Mouse (Mus musculus) kidney, embryonic 15.5 days (tissue): ENCODE results near the gene Ndufs1. TPM values are rescaled to one million over a fixed set of nuclear protein-coding genes. Genes with fewer than 3 reads are reported as not detected.

Source experiments
- ATAC-seq: fragments of 200-750 bp; cut with Nextera tagmentation; replicated peaks from 2 replicates; pipeline ENCODE4 v1.8.0; 2017; ENCODE audit warnings: moderate TSS enrichment; ENCODE audit not compliant: low FRiP score
- H3K27ac ChIP-seq: fragments of 300-500 bp; sonication (generic); 2 replicates; pipeline ENCODE4 v1.5.1; 2015; ENCODE audit warnings: mild to moderate bottlenecking, inconsistent platforms
- H3K27me3 ChIP-seq: fragments of 300-500 bp; sonication (generic); 2 replicates; pipeline ENCODE4 v1.6.1; 2015; ENCODE audit warnings: inconsistent platforms
- H3K36me3 ChIP-seq: fragments of 300-500 bp; sonication (generic); 2 replicates; pipeline ENCODE4 v1.6.1; 2015; ENCODE audit warnings: inconsistent platforms
- H3K4me1 ChIP-seq: fragments of 300-500 bp; sonication (generic); 2 replicates; pipeline ENCODE4 v1.6.1; 2015; ENCODE audit warnings: inconsistent platforms
- H3K4me2 ChIP-seq: fragments of 300-500 bp; sonication (generic); 2 replicates; pipeline ENCODE4 v1.6.1; 2015; ENCODE audit warnings: moderate library complexity, mild to moderate bottlenecking, inconsistent platforms
- H3K4me3 ChIP-seq: fragments of 300-500 bp; sonication (generic); replicated peaks from 2 replicates; pipeline ENCODE4 v1.5.1; 2015; ENCODE audit warnings: mild to moderate bottlenecking, inconsistent platforms
- H3K9ac ChIP-seq: fragments of 300-500 bp; sonication (generic); 2 replicates; pipeline ENCODE4 v1.6.1; 2015; ENCODE audit warnings: mild to moderate bottlenecking, inconsistent platforms
- H3K9me3 ChIP-seq: fragments of 300-500 bp; sonication (generic); replicated peaks from 2 replicates; pipeline ENCODE4 v1.6.1; 2016; ENCODE audit warnings: inconsistent platforms
- WGBS: fragments of 180-500 bp; shearing (Covaris S2); methylation state at CpG from one replicate; pipeline ENCODE4 v1.1.7; 2015; ENCODE audit warnings: mixed read lengths; 5-methylcytosine and 5-hydroxymethylcytosine counted together
- polyA plus RNA-seq: library from polyadenylated mRNA; unstranded; fragments of >200 nt; fragmentation: Nextera tagmentation; extraction: Ambion mirVana; gene quantifications from 2 replicates; pipeline ENCODE4 v1.2.1, GENCODE M21; 2015

Ndufs1 gene
- polyA plus RNA-seq, 1 experiment from 2014 or later: 156 TPM

DNA sequence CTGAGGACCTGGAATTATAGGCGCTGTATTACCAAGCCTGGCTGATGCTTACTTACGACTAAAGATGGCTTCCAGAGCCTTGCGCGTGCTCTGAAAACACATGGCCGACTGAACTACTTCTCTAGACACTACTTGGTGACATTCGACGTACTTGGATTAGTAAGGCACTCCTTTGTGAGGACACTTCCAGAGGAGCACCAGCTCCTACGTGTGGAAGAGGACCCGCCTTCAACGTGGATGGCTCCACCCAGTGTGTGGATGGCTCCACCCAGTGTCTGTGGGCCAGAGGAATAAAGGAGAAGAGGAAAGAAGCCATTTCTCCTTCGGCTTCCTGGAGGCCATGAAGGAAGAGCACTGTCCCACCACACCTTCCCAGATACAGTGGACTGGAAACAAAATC is 44.9 kb downstream of the Ndufs1 start:
- Histone ChIP-seq H3K36me3 (peaks cover 4% of the 10 kb centered on the region; the same call in 1 of the 2 replicates), H3K4me3 (no peak overlapping the region), H3K9ac (no peak overlapping the region), H3K9me3 (no peaks in the 10 kb centered on the region), H3K27ac (no peak overlapping the region), H3K27me3 (no peaks in the 10 kb centered on the region), H3K4me2 (no peak overlapping the region), H3K4me1 (peaks cover 14% of the 10 kb centered on the region)
- no peak for ATAC-seq
- 92% methylated on average over 11 of the region's 11 CpGs for WGBS

DNA sequence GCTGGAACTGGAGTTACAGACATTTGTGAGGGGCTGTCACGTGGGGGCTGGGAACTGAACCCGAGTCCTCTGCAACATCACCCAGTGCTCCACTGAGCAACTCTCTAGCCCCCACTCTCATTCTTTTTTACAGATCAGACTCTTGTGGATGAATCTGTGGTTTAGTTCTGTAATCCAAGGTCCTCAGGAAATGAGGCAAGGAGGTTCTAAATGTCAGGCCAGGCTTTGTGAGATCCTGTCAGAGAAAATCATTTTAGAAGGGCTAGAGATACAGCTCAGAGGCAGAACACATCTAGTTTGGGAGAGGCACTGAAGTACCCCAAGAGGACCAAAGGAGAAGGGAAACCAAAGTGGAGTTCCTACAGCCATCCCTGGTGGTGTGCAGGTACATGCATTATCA is 45.8 kb downstream of the Ndufs1 start:
- Histone ChIP-seq H3K27me3 (no peaks in the 10 kb centered on the region), H3K4me1 (peaks cover 14% of the 10 kb centered on the region), H3K9me3 (no peaks in the 10 kb centered on the region), H3K4me3 (no peak overlapping the region), H3K36me3 (peaks cover 4% of the 10 kb centered on the region; the same call in 1 of the 2 replicates), H3K4me2 (no peak overlapping the region), H3K27ac (no peak overlapping the region), H3K9ac (no peak overlapping the region)
- WGBS: 73% methylated on average over 2 of the region's 2 CpGs
- ATAC-seq: no peak

DNA sequence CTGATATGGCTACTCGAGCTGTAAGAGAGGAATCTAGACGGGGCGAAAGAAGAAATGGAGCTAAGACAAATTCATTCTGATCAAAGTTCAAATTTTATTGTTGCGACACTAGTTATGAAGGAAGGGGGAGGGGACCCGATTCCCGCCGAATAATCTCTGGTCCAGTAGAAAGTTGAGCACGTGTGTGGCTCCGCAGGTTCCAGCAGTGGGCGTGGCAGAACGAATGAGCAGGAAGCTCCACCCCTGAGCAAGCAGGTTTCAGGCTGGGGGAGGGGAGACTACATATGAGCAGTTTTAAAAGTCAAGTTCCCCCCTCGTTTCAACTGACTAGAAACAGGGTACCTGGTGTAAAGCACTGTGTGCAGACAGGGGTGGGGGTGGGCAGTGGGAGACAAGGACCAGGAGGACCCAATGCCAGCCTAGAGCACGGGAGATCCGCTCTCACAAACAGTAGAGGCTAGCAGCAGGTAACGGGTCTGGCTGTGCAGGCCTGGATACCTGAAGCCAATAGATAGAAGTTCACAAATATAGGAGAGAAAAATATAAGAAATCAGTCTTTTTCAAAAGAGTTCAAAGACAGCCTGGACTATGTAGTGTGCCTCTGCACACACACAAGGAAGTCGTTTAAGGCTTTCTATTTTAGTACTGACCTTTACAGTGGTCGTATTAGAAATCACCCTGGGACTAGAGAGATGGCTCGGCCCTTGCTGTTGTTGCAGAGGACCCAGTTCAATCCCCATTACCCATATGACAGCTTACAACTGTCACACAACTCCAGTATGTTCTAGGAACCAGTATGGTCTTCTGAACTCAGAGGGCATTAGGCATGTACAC is 46.6 kb downstream of the Ndufs1 start:
- Histone ChIP-seq H3K9ac (no peak overlapping the region), H3K27ac (peak overlapping the region; percentile 74), H3K4me3 (peak overlapping the region; percentile 36), H3K4me1 (peaks cover 14% of the 10 kb centered on the region), H3K9me3 (no peaks in the 10 kb centered on the region), H3K27me3 (no peaks in the 10 kb centered on the region), H3K4me2 (peak overlapping the region; percentile 60), H3K36me3 (peaks cover 13% of the 10 kb centered on the region)
- WGBS: 16% methylated on average over 18 of the region's 18 CpGs
- ATAC-seq: peak; percentile 78

DNA sequence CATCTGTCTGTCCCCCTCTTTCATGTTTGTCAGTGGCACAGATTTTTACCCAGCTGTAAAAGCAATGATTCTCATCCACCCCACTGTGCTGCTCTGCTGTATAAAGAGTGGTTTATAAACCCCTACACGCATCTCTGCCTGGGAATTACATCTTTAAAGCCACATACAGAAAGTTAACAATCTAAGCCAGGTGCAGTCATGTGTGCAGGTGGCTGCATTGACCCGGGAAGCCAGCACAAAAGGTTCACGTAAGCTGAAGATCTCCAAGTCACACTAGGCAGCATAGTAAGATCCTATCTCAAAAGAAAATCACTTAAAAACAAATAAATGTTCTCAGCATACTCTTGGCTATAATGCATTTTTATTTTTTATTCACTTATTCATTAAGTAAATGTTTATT is 47.4 kb downstream of the Ndufs1 start:
- H3K36me3 ChIP-seq: peaks cover 15% of the 10 kb centered on the region
- H3K9ac ChIP-seq: no peak overlapping the region
- H3K27ac ChIP-seq: peak overlapping the region; percentile 74
- H3K4me1 ChIP-seq: peaks cover 17% of the 10 kb centered on the region
- no peaks in the 10 kb centered on the region for H3K9me3 ChIP-seq
- peak; percentile 61 for ATAC-seq
- WGBS: 22% methylated on average over 3 of the region's 3 CpGs
- H3K27me3 ChIP-seq: no peaks in the 10 kb centered on the region
- peak overlapping the region; percentile 60 for H3K4me2 ChIP-seq
- H3K4me3 ChIP-seq: no peak overlapping the region

DNA sequence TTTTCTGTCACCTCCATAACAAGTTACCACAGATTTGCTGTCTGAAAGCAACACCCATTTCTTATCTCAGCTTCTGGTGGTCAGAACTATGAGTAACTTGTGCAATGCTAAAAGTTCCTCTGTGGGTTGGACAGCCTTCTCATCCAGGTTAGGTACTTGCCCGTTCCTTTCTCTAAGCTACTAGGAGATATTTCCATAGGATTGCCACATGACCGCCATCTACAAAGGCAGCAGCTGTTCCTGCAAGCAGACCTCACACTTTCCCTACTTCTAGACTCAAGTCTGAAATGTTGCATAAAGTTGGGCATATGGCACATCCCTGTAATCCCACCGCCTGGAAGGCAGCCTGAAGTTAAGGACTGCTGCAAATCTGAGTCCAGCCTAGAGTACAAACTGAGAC is 50.4 kb downstream of the Ndufs1 start:
- H3K4me2 ChIP-seq: no peak overlapping the region
- ATAC-seq: no peak
- 97% methylated on average over 3 of the region's 3 CpGs for WGBS
- peaks cover 39% of the 10 kb centered on the region for H3K36me3 ChIP-seq
- peaks cover 28% of the 10 kb centered on the region for H3K4me1 ChIP-seq
- H3K9me3 ChIP-seq: no peaks in the 10 kb centered on the region
- no peak overlapping the region for H3K27ac ChIP-seq
- H3K9ac ChIP-seq: no peak overlapping the region
- no peak overlapping the region for H3K4me3 ChIP-seq
- no peaks in the 10 kb centered on the region for H3K27me3 ChIP-seq

DNA sequence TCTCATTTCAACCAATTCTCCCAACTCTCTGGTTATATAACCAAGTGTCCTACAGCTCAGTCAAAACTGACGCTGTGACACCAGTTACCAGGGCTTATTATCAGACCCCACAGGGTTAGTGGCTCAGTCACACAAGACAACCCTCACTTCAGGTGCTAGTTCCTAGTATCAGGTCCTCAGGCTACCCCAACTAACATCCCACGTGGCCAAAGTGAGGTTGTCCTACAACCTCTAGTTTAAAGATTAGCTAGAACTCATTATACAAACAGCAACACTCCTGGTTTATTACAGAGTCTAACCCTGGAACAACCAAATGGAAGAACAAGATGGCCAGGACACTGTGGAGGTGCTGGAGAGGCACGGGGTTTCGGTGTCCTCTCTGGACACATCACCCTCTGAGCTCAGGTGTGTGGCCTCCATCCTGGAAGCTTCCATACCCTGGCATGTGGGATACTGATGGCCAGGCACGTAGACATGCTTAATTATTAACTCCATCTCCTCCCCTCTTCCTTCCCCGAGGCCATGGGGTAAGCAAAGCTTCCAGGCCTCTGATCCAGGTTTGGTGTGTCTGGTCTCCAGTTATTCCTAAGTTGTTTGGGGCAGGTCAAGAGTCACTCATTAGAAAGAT is 52.7 kb downstream of the Ndufs1 start:
- H3K27ac ChIP-seq: peak overlapping the region; percentile 74
- H3K9me3 ChIP-seq: no peaks in the 10 kb centered on the region
- peak; percentile 79 for ATAC-seq
- no peaks in the 10 kb centered on the region for H3K27me3 ChIP-seq
- H3K4me2 ChIP-seq: no peak overlapping the region
- no peak overlapping the region for H3K9ac ChIP-seq
- H3K36me3 ChIP-seq: peaks cover 60% of the 10 kb centered on the region
- no peak overlapping the region for H3K4me3 ChIP-seq
- peaks cover 16% of the 10 kb centered on the region for H3K4me1 ChIP-seq
- 61% methylated on average over 6 of the region's 6 CpGs for WGBS

DNA sequence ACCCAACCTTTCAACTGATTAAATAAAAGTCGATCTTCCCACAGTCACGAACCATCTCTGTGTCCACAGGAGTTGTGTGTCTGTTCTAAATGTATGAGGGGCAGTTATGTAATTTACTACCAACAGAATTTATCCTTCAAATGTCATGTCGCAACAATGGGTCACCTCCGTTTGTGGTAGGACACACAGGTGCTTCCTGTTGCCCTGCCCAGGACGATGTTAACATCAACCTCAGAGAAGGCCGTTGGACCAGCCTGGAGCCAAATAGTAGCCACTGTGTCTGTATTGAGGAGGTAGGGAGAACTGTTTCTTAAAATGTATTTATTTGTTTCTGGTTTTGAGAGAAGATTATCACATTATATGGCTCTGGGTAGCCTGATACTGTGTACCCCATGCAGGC is 54.6 kb downstream of the Ndufs1 start:
- 77% methylated on average over 6 of the region's 6 CpGs for WGBS
- Histone ChIP-seq H3K4me3 (no peak overlapping the region), H3K4me1 (peaks cover 16% of the 10 kb centered on the region), H3K27me3 (no peaks in the 10 kb centered on the region), H3K36me3 (peaks cover 67% of the 10 kb centered on the region), H3K27ac (no peak overlapping the region), H3K4me2 (no peak overlapping the region), H3K9ac (no peak overlapping the region), H3K9me3 (no peaks in the 10 kb centered on the region)
- ATAC-seq: no peak

DNA sequence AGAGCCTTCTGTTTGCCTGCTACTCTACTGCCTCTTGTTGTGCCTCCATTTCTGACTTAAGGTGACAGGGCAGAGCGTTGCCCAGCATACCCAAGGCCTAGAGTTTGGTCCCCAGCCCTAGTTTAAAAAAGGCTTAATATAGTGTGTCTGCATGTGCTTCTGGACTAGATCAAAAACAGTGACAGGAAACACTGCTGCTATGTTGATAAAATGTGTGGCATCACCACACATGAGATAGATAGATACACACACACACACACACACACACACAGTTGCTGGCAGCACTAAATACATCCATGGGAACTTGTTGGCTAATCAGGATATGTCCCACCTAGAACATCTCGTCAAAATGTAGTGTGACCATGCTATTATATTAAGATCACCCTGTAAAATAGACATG is 56.3 kb downstream of the Ndufs1 start:
- Histone ChIP-seq H3K9ac (no peak overlapping the region), H3K27me3 (no peaks in the 10 kb centered on the region), H3K4me2 (no peak overlapping the region), H3K4me3 (no peak overlapping the region), H3K9me3 (no peaks in the 10 kb centered on the region), H3K27ac (no peak overlapping the region), H3K36me3 (peaks cover 67% of the 10 kb centered on the region), H3K4me1 (peaks cover 22% of the 10 kb centered on the region)
- 94% methylated on average over 2 of the region's 2 CpGs for WGBS
- no peak for ATAC-seq

DNA sequence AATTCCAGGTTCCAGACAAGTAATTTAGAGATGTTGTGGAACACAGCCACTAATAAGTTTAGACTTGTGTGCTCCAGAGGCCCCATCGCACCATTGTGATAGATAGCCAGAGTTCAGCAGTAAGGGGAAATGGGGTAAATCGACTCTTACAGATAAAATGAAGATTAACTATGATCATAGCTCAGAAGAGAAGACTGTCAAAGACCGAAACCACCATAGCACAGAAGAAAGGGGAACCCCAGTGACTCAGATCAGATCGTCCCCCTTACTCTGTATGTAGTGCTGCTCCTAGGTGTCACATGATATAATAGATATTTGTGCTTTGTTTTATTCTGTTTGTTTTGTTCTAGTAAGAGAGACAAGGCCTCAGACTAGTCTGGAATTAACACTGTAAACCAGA is 57.0 kb downstream of the Ndufs1 start:
- no peak overlapping the region for H3K4me2 ChIP-seq

DNA sequence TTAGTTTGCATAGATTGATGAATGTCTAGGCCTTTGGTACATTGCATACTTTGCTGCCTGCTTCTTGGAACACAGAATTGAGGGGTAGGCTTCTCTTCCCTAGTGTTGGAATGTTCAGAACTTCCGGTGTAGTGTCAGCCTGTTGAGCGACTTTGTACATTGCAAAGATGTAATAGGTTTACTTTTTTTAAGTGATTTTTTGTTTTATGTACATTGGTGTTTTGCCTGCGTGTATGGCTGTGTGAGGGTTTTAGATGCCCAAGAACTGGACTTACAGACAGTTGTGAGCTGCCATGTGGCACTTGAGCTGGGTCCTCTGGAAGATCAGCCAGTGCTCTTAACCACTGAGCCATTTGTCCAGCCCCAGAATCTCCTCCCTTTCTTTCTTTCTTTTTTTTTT is 61.1 kb downstream of the Ndufs1 start:
- no peak for ATAC-seq
- Histone ChIP-seq H3K4me1 (peaks cover 17% of the 10 kb centered on the region), H3K9me3 (no peaks in the 10 kb centered on the region), H3K4me2 (peak overlapping the region; percentile 69), H3K27ac (peak overlapping the region; percentile 99), H3K27me3 (no peaks in the 10 kb centered on the region), H3K9ac (no peak overlapping the region), H3K36me3 (peaks cover 30% of the 10 kb centered on the region), H3K4me3 (peak overlapping the region; percentile 90)
- WGBS: 20% methylated on average over 3 of the region's 3 CpGs

More for the DNA sequence above, 57.0 kb downstream of the Ndufs1 start:
- H3K9me3 ChIP-seq: no peaks in the 10 kb centered on the region
- H3K27ac ChIP-seq: no peak overlapping the region
- H3K4me3 ChIP-seq: no peak overlapping the region
- ATAC-seq: no peak
- peaks cover 22% of the 10 kb centered on the region for H3K4me1 ChIP-seq
- WGBS: 86% methylated on average over 4 of the region's 4 CpGs
- H3K36me3 ChIP-seq: peaks cover 62% of the 10 kb centered on the region
- H3K9ac ChIP-seq: no peak overlapping the region
- no peaks in the 10 kb centered on the region for H3K27me3 ChIP-seq

DNA sequence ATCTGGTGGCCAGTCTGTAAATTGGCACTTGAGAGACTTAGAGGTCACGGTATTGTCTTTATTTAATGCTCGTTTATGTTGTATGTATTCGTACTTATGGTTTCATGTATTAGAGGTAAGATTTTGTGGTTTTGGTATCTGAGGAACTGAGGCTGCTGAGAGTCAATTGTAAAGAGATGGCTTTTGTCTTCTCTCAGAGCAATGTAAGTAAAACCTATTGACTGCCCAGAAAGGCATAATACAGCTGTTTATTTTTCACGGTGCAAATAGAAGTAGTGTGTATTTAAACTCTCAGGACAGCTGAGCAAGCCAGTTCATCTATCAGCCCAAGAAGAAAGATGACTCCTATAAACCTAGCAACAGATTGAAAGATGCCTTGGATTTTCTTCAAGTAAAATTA is 61.5 kb downstream of the Ndufs1 start:
- WGBS: 21% methylated on average over 4 of the region's 4 CpGs
- H3K4me3 ChIP-seq: peak overlapping the region; percentile 90
- H3K27ac ChIP-seq: peak overlapping the region; percentile 99
- H3K4me2 ChIP-seq: peak overlapping the region; percentile 69
- no peaks in the 10 kb centered on the region for H3K27me3 ChIP-seq
- H3K9me3 ChIP-seq: no peaks in the 10 kb centered on the region
- H3K9ac ChIP-seq: peak overlapping the region; percentile 99
- H3K4me1 ChIP-seq: peaks cover 22% of the 10 kb centered on the region
- peaks cover 26% of the 10 kb centered on the region for H3K36me3 ChIP-seq
- ATAC-seq: no peak

DNA sequence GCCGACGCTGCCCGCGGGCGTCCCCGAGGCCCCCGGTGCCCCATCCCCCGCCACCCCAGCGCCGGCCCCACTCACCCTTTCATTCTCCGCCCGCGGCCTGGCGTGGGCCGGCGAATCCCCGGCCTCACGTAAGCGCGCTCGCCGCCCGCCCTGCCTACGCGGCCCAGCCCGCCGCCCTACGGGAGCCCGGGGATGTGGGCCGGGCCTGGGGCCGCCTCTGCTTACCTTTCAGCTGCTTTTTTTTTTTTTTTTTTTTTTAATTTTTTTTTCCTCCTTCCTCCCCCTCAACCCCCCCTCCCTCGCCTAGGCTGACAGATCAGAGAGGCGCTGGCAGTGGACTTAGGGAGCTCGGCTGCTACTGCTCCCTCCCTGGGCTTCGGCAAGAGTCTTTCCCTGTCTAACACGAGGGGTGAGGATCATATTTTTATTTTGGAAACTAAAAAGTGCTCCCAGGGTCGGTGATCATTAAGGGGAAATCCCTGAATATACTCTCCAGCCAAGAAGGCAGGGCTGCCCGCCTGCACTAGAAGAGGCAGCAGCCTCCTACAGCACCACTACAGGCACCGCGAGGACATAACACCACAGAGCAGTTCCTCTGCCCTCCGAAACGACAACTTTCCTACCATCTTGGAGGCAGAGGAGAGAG is 62.4 kb downstream of the Ndufs1 start, which contains the start of gene Ino80d:
Ino80d (minus strand) TSS at position 532 of the 646 bp plus-strand sequence.
- Histone ChIP-seq H3K4me1 (peaks cover 25% of the 10 kb centered on the region), H3K27ac (peak within 1 kb of the TSS; percentile 99), H3K9me3 (no peaks in the 10 kb centered on the region), H3K9ac (peak within 1 kb of the TSS; percentile 99), H3K4me2 (peak within 1 kb of the TSS; percentile 69), H3K4me3 (peak within 1 kb of the TSS; percentile 90), H3K36me3 (peaks cover 18% of the 10 kb centered on the region), H3K27me3 (no peaks in the 10 kb centered on the region)
- peak; percentile 86 for ATAC-seq
- WGBS: 2% methylated on average over 35 of the region's 42 CpGs
